Mouse (Mus musculus) liver, adult 2 months (tissue): ENCODE measurements around the gene Zfp991.
"Not testable (repeated sequence)": the region's sequence is repeated elsewhere in the genome, so short reads cannot be mapped to it uniquely, and the experiment has no call there.

Experiments used
- CTCF ChIP-seq: fragments of 200-500 bp; IDR thresholded peaks from 2 replicates; pipeline ENCODE4 v1.5.1; 2011; ENCODE audit warnings: low read depth, low read length, control low read depth
- POLR2A ChIP-seq: fragments of 200-500 bp; IDR thresholded peaks from 2 replicates; pipeline ENCODE4 v1.6.1; 2011; ENCODE audit warnings: low read length, control low read depth; ENCODE audit not compliant: insufficient read depth; ENCODE audit errors: extremely low read depth

DNA sequence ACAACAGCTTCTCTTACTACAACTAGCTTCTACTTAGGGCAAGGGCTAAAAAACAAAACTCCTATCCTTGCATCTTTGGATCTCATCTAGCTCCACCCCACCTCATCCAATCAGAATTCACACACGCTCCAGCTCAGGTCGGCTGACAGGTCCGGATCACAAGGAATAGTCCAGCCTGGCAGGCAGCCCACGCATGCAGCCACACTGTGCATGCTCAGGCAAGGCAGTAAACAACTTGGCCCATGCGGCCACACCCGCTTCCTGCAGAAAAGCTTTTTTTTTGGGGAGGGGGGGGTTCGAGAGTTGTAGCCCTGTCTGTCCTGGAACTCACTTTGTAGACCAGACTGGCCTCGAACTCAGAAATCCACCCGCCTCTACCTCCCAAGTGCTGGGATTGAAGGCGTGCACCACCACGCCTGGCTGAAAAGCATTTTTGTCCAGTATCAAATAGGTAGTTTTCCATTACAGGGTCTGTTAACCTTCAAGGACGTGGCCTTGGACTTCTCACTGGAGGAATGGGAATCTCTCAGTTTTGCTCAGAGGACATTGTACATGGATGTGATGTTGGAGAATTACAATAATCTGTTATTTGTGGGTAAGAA, 44.5 kb downstream of the Zfp991 start:
- TF ChIP-seq CTCF, POLR2A: not testable (repeated sequence)
